Mouse (Mus musculus) spleen, postnatal 36 days (tissue): ENCODE results near the gene 1700021F05Rik.
"Not testable (repeated sequence)": the region's sequence is repeated elsewhere in the genome, so short reads cannot be mapped to it uniquely, and the experiment has no call there.

ENCODE experiments used
- DNase-seq, 2 experiments: peaks; one replicate each; pipeline ENCODE4 v3.0.0; 2022; ENCODE audit warnings: low spot score in 2 of 2, mixed read lengths in 1 of 2

1700021F05Rik gene

DNA sequence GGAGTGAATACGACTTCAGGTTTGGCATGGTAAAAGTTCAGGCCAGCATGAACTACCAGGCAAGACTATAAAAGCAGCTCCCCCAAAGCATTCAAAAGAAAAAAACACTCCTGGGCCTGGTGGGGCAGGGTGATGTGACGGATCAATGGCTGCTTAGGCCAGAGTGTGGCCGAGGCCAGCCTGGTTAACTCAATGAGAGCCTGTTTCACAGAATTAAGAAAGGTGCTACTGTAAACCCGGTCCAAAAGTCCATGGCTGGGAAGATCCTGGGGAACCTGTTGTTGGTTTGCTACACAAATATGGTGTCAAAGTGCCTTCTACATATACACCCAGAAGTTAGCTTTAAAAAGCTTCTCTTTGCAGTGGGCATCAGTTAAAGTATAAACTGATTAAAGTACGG is 2.0 kb downstream of the 1700021F05Rik start:
- DNase-seq: no peak

- DNase-seq: no peak
These were observed 3.1 kb downstream of the 1700021F05Rik start for GRCm38 (mm10) chr10:43537652-43538051.

DNA sequence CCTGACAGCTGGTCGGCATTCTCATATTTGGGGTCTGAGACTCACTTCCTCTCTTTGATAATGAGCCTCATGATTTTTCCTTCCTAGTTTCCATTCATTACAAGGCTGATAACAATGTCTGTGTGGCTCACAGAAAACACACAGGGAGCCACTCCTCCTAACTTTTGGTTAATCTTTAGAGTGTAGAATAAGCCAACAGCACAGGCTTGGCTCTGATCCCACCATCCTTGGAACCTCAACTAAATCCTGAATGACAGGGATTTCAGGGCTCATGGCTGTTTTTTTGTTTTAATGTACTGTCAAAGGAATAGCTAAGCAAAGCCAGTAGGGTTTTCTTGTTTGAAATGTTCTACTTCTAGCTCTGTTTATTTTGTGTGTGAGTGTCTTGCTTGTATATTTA is 6.4 kb downstream of the 1700021F05Rik start:
- no peak for DNase-seq

- no peak for DNase-seq
These were observed 13.2 kb downstream of the 1700021F05Rik start for GRCm38 (mm10) chr10:43527283-43528269.

GRCm38 (mm10) chr10:43523931-43524330 is 16.9 kb downstream of the 1700021F05Rik start, which contains the start of gene Gm9803:
Gene Gm9803, plus strand, starts transcription at chr10:43524084.
- not testable (repeated sequence) for DNase-seq

DNA sequence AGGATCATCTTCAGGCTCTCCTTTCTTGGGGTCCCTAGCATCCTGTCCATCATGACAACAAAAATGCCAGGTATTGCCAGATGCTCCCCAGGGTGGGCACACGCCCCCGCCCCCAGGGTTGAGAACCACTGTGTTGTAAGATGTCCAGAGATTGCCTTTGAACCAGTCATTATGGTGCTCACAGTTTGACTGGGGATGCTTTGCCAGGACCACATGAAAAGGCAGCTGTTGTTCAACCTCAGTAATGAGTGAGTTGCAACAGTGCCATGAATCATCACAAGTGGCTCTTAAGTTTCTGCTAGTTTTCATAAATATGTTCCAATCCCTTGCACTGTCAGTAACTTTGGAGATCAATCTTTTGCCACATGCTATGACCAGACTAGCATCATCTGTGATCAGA is 20.8 kb downstream of the 1700021F05Rik start:
- DNase-seq: no peak

DNA sequence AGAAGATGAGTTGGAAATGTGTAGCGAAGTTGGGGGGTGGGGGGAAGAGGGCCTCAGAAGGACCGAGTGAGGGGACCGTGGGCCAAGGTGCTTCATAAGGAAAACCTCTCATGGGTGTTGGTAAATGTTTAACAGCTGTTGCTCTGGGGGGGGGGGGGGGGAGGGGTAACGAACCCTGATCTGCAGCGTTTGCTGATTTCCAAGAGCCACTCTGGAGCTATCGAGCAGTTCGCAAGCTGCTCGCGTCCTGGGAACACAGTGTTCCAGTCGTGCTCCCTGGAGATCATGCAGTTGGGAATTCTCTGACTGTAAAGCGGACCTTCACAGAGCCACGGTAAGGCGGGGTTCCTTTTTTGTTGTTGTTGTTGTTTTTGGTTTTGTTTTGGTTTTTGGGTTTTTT is 22.4 kb downstream of the 1700021F05Rik start:
- DNase-seq: no peak

- no peak for DNase-seq
These were observed 23.0 kb downstream of the 1700021F05Rik start for GRCm38 (mm10) chr10:43517836-43518235.

DNA sequence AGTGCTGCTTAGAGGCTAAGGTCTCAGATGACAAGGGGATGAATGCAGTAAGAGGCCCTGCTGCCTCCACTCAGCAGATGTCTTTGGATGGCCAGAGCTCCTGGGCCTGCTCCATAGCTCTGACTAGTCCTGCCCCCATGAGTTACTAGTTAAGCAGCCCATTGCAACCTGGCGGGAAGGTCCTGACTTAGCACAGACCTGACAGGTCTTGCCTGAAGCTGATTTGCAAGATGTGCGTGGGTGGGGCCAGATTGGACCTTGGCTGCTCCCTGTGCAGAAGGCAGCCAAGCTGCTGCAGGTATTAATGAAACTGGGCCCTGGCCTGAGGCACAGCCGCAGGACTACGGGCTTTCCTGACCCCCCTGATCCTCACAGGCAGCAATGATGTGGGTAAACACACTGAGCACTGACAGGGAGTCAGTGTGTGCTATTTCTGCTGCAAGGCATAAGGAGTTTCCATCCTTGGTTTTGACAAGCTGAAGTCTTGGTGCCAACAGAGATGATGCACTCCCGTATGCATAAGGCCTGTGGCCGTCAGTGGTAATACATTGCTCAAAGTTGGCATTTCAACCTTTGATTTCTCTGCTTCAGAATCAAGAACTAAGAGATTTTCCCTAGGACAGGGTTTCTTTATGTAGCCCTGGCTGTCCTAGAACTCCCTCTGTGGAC is 23.7 kb downstream of the 1700021F05Rik start:
- DNase-seq: no peak

- DNase-seq: no peak
These were observed 27.8 kb downstream of the 1700021F05Rik start for GRCm38 (mm10) chr10:43512976-43513375.

DNA sequence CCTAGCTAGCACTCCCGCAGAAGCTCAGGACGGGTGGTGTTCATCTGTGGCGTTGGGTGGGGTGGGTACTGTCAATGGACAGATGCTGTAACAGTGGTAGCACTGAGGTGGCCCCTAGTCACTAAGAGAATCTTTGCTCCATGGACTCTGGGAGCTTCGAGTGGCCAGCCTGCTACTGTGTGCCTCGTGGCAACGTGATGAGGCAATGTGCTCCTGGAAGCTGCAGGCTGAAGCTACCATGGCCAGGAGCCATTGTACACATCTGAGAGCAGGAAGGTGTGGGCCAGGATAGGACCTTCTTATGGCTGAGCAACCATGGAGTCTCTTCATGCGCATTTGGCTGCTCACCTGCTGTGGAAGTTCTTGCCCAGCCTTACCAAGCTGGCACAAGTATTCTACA is 31.6 kb downstream of the 1700021F05Rik start:
- DNase-seq: no peak

DNA sequence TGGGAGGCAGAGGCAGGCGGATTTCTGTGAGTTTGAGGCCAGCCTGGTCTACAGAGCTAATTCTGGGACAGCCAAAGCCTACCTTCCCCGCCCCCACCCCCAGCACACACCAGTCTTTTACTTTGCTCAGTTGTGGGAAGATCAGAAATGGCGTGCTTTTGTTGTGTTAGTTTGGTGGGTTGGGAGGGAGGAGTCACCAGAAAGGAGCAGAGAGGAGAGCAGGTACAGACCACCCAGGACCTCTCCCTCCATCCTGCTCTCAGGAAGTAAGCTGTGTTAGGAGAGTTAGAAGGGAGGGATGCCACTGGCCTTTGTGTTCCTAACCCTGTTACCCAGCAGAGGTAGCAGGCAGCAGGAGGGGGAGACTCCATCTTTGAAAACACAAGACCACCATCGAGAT is 33.7 kb downstream of the 1700021F05Rik start:
- DNase-seq: no peak

- DNase-seq: no peak
These were observed 36.5 kb downstream of the 1700021F05Rik start for GRCm38 (mm10) chr10:43504291-43504690.

- no peak for DNase-seq
These were observed 38.2 kb downstream of the 1700021F05Rik start for GRCm38 (mm10) chr10:43502599-43502998.

DNA sequence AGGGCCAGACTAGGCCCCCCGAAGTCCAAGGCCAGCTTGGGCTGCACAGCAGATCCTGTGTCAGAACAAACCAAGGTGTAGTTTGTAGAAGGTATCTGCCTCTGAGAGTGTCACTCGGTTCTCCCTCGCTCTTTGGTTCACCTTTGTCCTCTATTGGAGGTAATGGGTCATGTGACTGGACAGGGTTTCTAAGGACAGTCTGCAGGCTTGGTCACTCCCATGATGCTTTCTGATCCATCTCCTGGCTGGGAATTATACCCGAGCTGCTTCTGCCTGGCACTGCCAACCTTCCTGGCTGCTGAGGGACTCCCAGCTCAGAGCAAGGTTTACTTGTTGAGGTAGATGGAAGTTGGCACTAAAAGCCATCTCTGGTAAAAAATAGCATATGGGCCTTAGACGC is 49.9 kb downstream of the 1700021F05Rik start:
- DNase-seq: no peak

DNA sequence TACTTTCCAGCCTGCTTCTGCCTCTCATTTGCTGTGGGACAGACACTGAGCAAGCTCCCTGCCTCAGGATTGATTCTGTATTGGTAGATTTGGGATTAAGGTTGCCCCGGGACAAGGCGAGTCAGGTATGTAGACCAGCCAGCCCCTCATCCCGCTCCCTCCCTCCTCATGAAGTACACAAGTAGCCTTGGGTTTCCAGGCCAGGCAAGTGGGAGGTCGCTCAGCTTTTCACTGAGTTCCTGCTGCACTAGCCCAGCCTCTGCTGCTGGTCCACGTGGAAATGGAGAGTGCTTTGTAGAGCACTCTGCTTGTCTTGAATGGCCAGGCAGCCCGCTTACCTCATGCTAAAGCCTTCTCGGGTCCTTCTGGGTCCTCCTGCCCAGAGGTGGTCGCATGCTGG is 50.8 kb downstream of the 1700021F05Rik start:
- DNase-seq: no peak

GRCm38 (mm10) chr10:43489550-43489949 is 51.2 kb downstream of the 1700021F05Rik start:
- no peak for DNase-seq

DNA sequence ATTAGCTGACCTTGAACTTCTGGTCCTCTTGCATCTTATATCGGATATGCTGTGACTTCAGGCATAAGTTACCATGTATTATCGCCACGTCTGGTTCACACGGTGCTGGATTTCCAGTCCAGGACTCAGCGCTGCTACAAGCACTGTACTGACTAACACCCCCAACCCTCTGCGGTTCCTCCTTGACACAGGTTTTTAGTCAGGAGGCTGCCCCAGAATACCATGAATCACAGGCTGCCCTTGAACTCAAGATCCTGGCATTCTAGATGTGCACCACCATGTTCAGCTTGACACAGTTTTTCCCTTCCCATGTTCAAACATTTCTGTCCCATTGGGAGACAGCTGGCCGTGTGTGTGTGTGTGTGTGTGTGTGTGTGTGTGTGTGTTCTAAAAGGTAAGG is 51.7 kb downstream of the 1700021F05Rik start:
- DNase-seq: no peak

GRCm38 (mm10) chr10:43488258-43488657 is 52.5 kb downstream of the 1700021F05Rik start:
- DNase-seq: no peak

DNA sequence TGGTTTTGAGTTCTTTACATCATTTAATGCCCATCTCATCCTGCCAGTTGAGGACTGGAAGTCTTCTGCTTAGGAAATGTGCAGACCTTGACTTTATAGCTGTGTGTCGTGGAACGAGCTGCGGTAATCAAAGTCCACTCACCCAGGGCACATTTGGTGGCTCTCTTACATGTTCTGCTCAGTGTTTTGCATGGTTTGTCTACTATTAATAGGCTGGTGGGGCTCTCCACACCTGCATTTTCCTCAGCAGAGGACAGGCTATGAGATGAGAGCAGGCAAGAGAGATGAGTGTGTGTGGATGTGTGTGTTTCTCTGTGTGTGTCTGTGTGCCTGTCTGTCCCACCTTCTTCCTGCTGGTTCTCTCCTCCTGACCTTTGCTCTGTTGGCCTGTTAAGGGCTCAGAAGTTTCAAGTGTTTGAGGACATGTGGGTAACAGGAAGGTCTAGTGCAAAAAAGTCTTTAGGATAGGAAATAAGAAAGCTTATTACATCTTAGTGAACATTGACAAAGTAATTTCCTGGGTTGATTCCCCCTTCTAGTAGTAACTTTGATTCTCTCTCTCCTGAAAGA is 53.3 kb downstream of the 1700021F05Rik start:
- no peak for DNase-seq

DNA sequence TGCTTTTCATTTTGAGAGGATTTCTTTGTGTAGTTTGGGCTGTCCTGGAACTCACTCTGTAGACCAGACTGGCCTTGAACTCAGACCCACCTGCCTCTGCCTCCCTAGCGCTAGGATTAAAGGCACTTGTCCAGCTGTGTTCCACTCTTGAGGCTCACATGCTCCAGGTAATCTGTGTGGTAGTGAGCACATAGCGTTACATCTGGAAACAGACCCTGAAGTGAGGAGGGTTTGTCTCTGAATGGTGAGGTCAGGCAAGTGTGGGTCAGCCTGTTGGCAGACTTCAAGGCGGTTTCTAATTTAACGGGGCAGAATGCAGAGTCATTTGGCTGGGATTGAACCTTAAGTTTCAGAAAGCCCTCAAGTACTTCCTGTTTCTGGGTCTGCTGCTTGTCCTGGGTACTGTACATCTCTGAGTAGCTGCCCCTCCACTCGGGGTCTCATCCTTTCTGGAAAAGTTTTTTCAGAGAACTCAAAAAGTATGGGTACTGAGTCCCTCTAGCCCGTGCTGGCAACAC is 55.0 kb downstream of the 1700021F05Rik start:
- DNase-seq: no peak

DNA sequence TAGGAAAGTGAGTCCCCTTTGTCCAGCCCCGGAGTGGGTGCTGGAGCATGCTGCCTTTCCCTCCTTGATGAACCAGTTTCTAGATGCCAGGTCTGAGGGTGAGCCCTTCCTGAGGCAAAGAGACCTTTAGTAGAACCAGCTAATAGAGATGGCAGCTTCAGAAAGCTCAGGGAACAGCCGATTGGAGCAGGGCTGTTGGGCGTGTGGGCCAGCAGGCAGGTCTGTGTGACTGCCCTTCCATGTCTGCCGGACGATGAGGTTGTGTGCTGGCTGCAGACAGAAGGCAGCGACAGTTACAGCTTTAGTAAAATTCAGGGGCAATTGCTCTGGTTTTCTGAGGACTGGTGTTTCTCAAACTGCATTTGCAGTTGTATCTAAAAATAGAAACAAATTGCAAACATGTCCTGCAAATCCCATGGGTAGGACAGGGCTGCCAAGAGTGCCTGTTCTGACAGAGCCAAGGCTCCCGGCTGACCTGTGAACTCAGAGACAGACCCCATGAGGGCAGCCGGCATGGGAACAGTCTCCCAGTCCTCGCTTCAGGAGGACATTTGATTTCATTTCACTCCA is 57.3 kb downstream of the 1700021F05Rik start:
- DNase-seq: no peak
